Mouse (Mus musculus) bone marrow macrophage, adult 2 months (primary cell): Measurements from ENCODE around the gene Glce. TPM values are rescaled to one million over a fixed set of nuclear protein-coding genes. Genes with fewer than 3 reads are reported as not detected.

ENCODE experiments used
- H3K27ac ChIP-seq: 2 replicates; pipeline ENCODE4 v1.5.1; 2012; ENCODE audit warnings: low read depth, low read length; ENCODE audit not compliant: insufficient read depth
- H3K4me1 ChIP-seq: 2 replicates; pipeline ENCODE4 v1.6.1; 2012; ENCODE audit warnings: low read length; ENCODE audit not compliant: control insufficient read depth, insufficient read depth
- H3K4me3 ChIP-seq: 2 replicates; pipeline ENCODE4 v1.5.1; 2012; ENCODE audit warnings: mild to moderate bottlenecking, low read length, moderate library complexity; ENCODE audit not compliant: insufficient read depth
- CTCF ChIP-seq: IDR thresholded peaks from 2 replicates; pipeline ENCODE4 v1.5.1; 2012; ENCODE audit warnings: low read depth, mild to moderate bottlenecking, low read length, moderate library complexity
- POLR2A ChIP-seq: IDR thresholded peaks from 2 replicates; pipeline ENCODE4 v1.6.1; 2012; ENCODE audit warnings: mild to moderate bottlenecking, low read depth, low read length, borderline replicate concordance
- polyA plus RNA-seq: library from polyadenylated mRNA; stranded (reverse); fragments of >200 nt; gene quantifications from 2 replicates; pipeline ENCODE4 v1.2.4, GENCODE M21; 2012; ENCODE audit not compliant: missing spikeins, insufficient read depth, insufficient read length

Glce gene
- polyA plus RNA-seq, 1 experiment, result 9.8 TPM

DNA sequence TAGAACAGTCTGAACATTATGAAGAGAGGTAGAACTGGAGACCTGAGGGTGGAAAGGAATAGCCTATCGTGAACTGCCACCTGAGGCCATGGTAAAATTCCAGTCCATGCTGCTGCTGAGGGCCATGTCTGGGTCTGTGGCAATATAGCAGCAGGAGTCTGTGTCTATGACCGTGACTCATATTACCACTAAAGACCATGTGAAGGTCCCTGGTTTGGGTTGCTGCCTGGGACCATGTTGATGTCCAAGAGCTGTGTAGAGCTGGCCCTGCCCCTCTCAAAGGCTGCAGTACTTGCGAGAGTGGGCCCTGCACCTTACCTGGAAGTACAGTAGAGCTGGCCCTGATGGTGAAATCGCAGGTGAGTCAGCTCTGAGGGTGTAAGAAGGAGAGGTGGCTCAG is 37.6 kb downstream of the Glce start:
- TF ChIP-seq CTCF (no peak), POLR2A (no peak)
- no peaks in the 10 kb centered on the region for H3K4me1 ChIP-seq
- H3K27ac ChIP-seq, result no peak overlapping the region
- no peak overlapping the region for H3K4me3 ChIP-seq

DNA sequence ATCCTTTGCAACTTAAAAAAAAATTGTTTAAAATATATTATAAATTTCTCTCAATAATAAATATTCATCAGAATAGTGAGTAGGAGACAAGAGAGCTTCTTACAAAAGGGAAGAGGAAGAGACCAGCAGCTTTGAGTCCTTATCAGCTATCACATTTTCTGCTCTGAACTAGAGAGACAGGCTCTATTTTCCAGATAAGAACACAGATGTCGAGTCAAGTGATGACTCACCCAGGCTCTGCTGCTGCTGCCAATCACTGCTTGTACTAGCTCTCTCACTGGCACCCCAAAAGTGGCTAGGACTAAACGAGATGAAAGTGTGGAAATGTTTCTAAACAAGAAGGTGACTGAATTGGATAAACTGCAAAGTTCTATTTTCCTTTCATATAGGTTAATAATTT is 39.5 kb downstream of the Glce start:
- H3K4me1 ChIP-seq, result no peaks in the 10 kb centered on the region
- H3K27ac ChIP-seq, result no peak overlapping the region

DNA sequence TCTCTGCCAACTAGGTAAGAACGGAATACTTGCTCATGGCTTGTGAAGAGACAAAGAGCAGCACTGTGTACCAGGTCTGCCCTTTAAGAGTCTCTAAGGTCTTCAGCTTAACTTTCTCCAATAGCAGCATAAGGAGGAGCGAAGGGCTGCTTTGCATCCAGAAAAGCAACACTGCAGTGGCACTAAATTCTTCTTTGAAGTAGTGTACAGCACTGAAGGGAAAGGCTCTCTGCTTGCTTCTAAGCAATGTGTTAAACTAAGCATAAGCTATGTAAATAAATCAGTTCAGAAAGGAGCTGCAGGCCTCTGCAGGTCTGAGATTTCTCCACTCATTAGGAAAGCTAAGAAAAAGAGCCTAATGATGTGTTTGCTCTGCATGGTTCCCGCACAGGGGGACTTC is 40.9 kb downstream of the Glce start:
- Histone ChIP-seq H3K4me1 (no peaks in the 10 kb centered on the region), H3K4me3 (no peak overlapping the region), H3K27ac (no peak overlapping the region)
- TF ChIP-seq POLR2A (no peak), CTCF (no peak)

More for the DNA sequence above, 39.5 kb downstream of the Glce start:
- H3K4me3 ChIP-seq, result no peak overlapping the region
- no peak for TF ChIP-seq CTCF
- TF ChIP-seq POLR2A, result no peak

DNA sequence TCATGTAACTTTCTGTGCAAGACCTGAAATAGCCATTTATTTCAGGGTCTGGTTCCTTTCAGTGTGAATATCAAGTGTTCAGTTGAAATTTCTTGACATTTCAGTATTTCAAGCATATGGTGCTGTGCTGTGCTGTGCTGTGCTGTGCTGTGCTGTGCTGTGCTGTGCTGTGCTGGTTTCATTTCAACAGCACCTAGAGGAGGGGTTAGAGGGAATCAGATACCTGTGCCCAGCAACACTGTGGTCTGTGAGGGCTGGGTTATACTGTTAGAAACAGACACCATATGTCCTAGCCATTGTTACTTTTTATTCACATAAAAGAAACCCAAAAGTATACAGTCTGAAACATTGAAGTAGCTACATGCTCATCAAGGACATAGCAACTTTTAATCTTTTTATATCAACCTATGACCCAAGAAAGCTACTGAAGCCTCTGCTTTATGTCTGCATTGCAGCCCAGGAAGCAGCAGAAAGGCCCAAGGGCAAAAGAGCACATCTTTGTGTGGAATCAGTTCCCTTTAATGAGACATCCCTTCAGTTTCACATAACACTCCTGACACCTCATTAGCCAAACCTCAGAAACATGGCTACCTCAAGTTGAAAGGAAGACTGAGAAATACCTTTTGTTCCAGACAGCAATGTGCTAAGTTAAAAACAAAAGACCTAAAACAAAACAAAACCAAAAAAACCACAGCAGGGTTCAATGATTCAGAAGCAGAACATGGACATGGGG is 42.3 kb downstream of the Glce start:
- H3K4me3 ChIP-seq, result no peak overlapping the region
- no peak overlapping the region for H3K27ac ChIP-seq
- TF ChIP-seq POLR2A (no peak), CTCF (no peak)
- H3K4me1 ChIP-seq, result no peaks in the 10 kb centered on the region

DNA sequence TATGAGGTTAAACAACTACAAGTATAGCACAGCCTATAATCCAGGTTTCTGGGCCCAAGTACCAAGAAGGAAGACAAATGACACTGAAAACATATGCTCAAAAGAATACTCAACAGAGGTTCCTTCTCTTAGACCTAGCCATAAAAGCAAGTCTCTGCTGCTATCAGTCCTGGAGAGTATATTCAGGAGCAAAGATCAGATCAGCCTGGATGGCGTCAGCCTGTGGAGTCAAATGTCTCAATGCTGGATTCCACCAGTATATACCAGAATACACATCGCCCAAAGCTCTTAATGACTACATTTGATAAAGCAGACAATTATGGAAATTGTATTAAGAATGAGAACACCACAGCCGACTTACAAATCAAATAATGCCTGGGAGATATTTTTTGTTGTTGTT is 60.2 kb downstream of the Glce start:
- H3K4me1 ChIP-seq, result peaks cover 6% of the 10 kb centered on the region
- TF ChIP-seq CTCF, result no peak
- no peak for TF ChIP-seq POLR2A
- no peak overlapping the region for H3K27ac ChIP-seq
- H3K4me3 ChIP-seq, result no peak overlapping the region

DNA sequence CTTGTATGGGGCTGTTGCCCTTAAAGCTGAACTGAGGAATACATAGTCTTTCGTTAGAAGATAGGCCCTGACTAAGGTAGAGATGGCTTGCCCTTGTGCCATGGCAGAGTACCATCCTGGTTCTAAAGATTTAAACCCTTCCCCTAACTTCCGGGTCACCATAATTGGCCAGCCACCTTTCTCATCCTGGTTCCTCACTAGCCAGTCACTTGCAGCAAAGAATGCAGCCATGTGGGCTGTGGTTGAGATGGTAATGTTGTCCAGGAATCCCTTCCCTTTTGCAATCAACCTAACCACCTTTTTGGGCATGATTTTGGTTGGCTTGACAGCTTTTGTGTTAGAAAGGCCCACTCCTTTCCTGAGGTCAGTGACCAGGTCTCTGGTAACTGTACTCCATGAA is 62.0 kb downstream of the Glce start:
- Histone ChIP-seq H3K4me3 (no peak overlapping the region), H3K4me1 (peaks cover 6% of the 10 kb centered on the region), H3K27ac (no peak overlapping the region)
- TF ChIP-seq CTCF (no peak), POLR2A (no peak)

DNA sequence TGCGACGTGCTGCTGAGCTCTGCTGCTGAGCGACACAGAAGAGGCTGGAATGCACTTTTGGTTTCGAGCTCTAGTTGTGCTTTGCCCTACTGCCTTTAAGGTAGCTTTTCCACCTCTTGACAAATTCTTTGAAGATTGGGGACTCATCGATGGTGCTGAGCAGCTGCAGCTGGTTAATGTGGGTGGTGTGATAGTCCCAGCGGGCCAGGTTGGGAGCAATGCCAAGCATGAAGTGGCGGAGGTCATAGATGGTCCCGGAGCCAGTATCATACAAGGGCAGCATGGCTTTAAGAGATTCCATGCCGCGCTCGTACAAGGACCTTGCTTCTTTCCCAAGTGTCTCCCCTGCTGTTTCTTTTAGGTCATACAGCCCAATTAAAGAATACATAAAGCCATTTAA is 62.5 kb downstream of the Glce start:
- Histone ChIP-seq H3K4me3 (no peak overlapping the region), H3K27ac (no peak overlapping the region), H3K4me1 (peaks cover 6% of the 10 kb centered on the region)
- no peak for TF ChIP-seq POLR2A
- TF ChIP-seq CTCF, result no peak

DNA sequence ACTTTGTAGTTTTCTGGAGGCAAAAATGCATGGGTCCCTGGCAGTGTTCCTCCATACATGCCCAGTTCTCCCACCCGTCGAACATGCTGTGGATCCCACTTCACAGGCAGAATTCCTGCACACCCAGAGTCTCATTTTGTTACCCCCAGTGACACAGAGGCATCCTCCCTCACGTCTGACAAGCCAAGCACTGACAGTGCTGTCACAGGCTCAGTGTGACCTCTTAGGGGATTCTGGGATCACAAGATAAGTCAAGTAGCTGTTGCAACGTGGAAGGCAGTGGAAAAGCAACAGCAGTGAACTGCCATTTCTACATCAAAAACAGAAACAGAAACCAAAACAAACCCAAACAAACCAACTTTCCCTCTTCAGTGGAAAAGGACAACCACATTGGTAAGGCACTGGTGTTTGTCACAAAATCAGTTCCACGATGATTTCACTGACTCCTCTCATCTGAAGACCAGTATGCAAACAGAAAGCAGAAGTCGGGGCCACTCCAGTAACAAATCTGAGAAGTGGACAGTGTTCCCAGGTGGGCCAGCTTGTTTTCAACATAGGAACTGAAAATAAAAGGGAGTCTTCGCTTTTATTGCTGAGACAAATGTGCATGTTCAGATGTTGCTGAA is 64.5 kb downstream of the Glce start:
- Histone ChIP-seq H3K4me3 (no peak overlapping the region), H3K4me1 (peaks cover 6% of the 10 kb centered on the region), H3K27ac (no peak overlapping the region)
- TF ChIP-seq CTCF (no peak), POLR2A (no peak)

DNA sequence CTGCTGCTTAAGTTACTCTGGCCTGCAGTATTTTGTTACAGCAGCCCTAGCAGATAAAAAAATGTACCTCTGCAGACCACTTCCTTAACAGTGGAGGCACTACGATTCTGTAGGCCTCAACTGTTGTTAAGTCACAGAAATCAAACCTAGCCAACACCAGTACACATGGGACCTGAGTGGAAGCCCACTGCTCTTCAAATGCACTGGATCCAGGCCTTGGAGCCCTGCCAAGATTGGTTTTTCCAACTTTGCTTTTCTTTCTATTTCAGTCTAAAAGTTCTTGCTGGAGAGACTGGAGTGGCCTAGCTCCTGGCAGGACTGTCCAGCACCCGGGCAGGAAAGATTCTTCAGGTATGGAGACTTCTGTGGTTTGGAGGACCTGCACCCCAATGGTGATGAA is 66.2 kb downstream of the Glce start:
- TF ChIP-seq POLR2A (no peak), CTCF (no peak)
- H3K4me3 ChIP-seq, result no peak overlapping the region
- H3K4me1 ChIP-seq, result peaks cover 6% of the 10 kb centered on the region
- no peak overlapping the region for H3K27ac ChIP-seq

DNA sequence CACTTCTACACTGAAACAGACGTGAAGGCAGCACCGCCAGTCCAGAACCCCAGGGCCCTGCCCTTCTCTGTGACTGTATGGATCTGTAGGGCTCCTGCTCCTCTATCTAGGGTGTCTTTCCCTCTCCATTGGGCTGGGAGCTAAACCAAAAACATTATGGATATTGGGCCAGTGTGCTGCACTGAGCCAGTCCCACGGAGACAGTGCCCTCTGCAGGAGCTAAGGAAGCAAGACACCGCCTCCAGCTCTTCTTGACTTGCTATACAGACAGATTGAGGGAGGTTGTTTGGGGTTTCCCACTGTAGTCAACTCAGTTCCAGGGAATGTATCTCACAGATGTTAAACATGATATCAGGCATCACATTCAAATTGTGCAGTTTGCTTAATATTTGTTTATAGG is 71.7 kb downstream of the Glce start:
- no peak overlapping the region for H3K27ac ChIP-seq
- no peak for TF ChIP-seq POLR2A
- 0 out of 2 replicates have a peak, but pooled peaks have one; percentile 39 for TF ChIP-seq CTCF
- no peak overlapping the region for H3K4me3 ChIP-seq
- H3K4me1 ChIP-seq, result no peaks in the 10 kb centered on the region
